Mouse (Mus musculus) kidney, embryonic 16.5 days (tissue): ENCODE results near the gene Nudt8. TPM values are rescaled to one million over a fixed set of nuclear protein-coding genes. Genes with fewer than 3 reads are reported as not detected.

Source experiments
- ATAC-seq: fragments of 200-750 bp; cut with Nextera tagmentation; 2 replicates; pipeline ENCODE4 v1.8.0; 2017; ENCODE audit warnings: moderate TSS enrichment; ENCODE audit not compliant: low FRiP score, low TSS enrichment
- H3K27ac ChIP-seq: fragments of 300-500 bp; sonication (generic); 2 replicates; pipeline ENCODE4 v1.5.1; 2014; ENCODE audit warnings: low read length
- H3K27me3 ChIP-seq: fragments of 300-500 bp; sonication (generic); 2 replicates; pipeline ENCODE4 v1.6.1; 2014; ENCODE audit warnings: low read length, control low read depth, mixed read lengths; ENCODE audit not compliant: insufficient read depth
- H3K36me3 ChIP-seq: fragments of 300-500 bp; sonication (generic); 2 replicates; pipeline ENCODE4 v1.6.1; 2014; ENCODE audit warnings: low read length, control low read depth, mixed read lengths; ENCODE audit not compliant: insufficient read depth
- H3K4me1 ChIP-seq: fragments of 300-500 bp; sonication (generic); 2 replicates; pipeline ENCODE4 v1.6.1; 2014; ENCODE audit warnings: low read length, control low read depth, mixed read lengths; ENCODE audit not compliant: insufficient read depth
- H3K4me2 ChIP-seq: fragments of 300-500 bp; sonication (generic); replicated peaks from 2 replicates; pipeline ENCODE4 v1.6.1; 2014; ENCODE audit warnings: low read depth, low read length
- H3K4me3 ChIP-seq: fragments of 300-500 bp; sonication (generic); 2 replicates; pipeline ENCODE4 v1.5.1; 2014; ENCODE audit warnings: mild to moderate bottlenecking, low read length
- H3K9ac ChIP-seq: fragments of 300-500 bp; sonication (generic); replicated peaks from 2 replicates; pipeline ENCODE4 v1.6.1; 2014; ENCODE audit warnings: low read length
- H3K9me3 ChIP-seq: fragments of 300-500 bp; sonication (generic); 2 replicates; pipeline ENCODE4 v1.6.1; 2016; ENCODE audit warnings: low read length, control low read depth
- WGBS: fragments of 180-500 bp; shearing (Covaris S2); extraction: QIAGEN DNeasy Blood & Tissue Kit; methylation state at CpG from one replicate; pipeline ENCODE4 v1.1.7; 2014; 5-methylcytosine and 5-hydroxymethylcytosine counted together
- polyA plus RNA-seq: library from polyadenylated mRNA; unstranded; fragments of >200 nt; fragmentation: Nextera tagmentation; extraction: Ambion mirVana; gene quantifications from 2 replicates; pipeline ENCODE4 v1.2.1, GENCODE M21; 2015

Gene Nudt8
- polyA plus RNA-seq, 1 experiment from 2014 or later: 39.8 TPM

DNA sequence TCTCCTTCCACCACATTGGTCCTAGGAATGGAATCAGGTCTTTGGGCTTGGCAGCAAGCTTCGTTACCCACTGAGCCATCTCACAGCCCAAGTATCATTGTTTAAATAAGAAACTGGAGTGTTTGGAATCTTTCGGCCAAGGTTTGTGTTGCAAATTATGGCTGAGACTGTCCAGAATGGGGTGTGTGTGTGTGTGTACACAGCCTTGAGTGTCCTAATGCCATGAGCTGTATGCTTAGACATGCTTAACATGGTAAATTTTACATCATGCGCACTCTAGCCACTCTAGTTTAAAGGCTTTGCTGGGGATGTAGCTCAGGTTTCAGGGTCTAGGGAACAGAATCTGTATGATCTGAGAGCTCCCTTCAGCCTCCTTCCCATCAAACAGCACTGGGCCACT lies 4.9 kb upstream of the Nudt8 start:
- Histone ChIP-seq H3K9me3 (no peaks in the 10 kb centered on the region), H3K4me2 (no peak overlapping the region), H3K36me3 (no peaks in the 10 kb centered on the region), H3K27me3 (no peaks in the 10 kb centered on the region), H3K4me1 (peaks cover 32% of the 10 kb centered on the region), H3K4me3 (no peak overlapping the region), H3K27ac (peak overlapping the region; percentile 25; the same call in 1 of the 2 replicates), H3K9ac (no peak overlapping the region)
- WGBS: 64% methylated on average over 3 of the region's 3 CpGs
- ATAC-seq: no peak

DNA sequence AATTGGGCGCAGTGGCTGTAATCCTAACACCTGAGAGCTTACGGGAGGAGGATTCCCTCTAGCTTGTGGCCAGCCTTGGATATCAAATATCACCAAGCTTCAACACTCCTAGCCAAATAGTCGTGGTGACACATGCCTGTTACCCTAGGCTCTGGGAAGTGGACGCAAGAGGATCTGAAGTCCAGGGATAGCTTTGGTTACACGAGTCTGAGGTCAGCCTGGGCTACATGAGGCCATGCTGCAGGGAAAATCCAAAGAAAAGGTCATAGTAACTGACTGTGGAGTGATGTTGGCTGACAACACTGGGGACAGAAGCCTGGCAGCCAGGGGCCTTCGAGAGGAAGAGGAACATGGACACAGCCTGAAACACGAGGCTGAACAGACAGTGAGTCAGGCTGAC lies 4.3 kb upstream of the Nudt8 start:
- Histone ChIP-seq H3K27me3 (no peaks in the 10 kb centered on the region), H3K27ac (no peak overlapping the region), H3K4me2 (no peak overlapping the region), H3K9me3 (no peaks in the 10 kb centered on the region), H3K4me3 (no peak overlapping the region), H3K36me3 (no peaks in the 10 kb centered on the region), H3K9ac (no peak overlapping the region), H3K4me1 (peaks cover 32% of the 10 kb centered on the region)
- 51% methylated on average over 7 of the region's 7 CpGs for WGBS
- ATAC-seq: no peak

DNA sequence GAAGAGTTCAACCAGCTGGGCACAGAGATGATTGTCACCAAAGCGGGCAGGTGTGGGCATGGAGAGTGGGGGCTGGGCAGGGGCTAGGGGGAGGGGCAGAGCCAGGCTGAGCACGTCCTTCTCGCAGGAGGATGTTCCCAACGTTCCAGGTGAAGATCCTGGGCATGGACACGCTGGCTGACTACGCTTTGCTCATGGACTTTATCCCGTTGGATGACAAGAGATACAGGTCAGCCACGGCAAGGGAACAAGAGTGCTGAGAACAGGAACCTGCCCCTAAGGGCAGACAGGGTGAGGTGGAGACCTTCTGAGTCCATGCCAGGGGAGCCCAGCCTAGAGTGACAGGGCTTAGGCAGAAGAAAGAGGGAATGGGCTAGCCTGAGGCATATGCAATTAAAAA lies 3.6 kb upstream of the Nudt8 start:
- WGBS: 71% methylated on average over 8 of the region's 8 CpGs
- Histone ChIP-seq H3K4me1 (peaks cover 39% of the 10 kb centered on the region), H3K9ac (no peak overlapping the region; the same call in 1 of the 2 replicates), H3K27me3 (no peaks in the 10 kb centered on the region), H3K9me3 (no peaks in the 10 kb centered on the region), H3K4me3 (no peak overlapping the region), H3K27ac (no peak overlapping the region), H3K36me3 (no peaks in the 10 kb centered on the region), H3K4me2 (no peak overlapping the region)
- ATAC-seq: no peak

DNA sequence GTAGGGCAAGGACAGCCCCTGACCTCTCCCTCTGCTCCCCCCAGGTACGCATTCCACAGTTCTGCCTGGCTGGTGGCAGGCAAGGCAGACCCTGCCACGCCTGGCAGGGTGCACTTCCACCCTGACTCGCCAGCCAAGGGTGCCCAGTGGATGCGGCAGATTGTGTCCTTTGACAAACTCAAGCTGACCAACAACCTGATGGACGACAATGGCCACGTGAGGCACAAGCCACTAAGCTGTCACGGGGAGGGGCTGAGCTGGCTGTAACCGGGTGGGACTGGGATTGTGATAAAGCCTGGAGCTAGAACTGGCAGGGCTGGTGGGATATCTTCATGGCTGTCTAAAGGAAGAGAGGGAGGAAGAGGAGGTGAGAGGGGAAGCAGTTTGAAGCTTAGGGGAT lies 3.1 kb upstream of the Nudt8 start:
- no peak for ATAC-seq
- Histone ChIP-seq H3K27ac (no peak overlapping the region), H3K27me3 (no peaks in the 10 kb centered on the region), H3K9ac (no peak overlapping the region; the same call in 1 of the 2 replicates), H3K36me3 (no peaks in the 10 kb centered on the region), H3K4me1 (peaks cover 43% of the 10 kb centered on the region), H3K4me3 (no peak overlapping the region), H3K9me3 (no peaks in the 10 kb centered on the region), H3K4me2 (no peak overlapping the region)
- 46% methylated on average over 8 of the region's 8 CpGs for WGBS

DNA sequence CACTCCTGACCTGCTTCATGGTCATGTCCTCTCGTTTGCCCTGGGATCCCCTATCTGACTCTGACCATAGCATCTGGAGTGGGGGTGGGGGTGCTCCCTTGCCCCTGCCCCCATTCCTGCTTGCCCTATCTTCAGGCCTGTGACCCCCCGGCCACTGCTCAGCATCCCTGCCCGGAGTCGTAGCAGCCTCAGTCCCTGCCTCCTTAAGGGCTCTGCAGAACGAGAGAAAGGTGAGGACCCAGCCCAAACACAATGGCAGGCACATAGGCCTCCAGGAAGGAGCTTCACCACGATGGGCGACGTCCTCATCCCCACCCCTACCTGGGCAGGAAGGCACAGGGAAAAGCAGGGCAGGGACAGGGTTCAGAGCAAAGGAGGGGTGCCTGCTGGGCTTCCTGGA lies 2.0 kb upstream of the Nudt8 start:
- Histone ChIP-seq H3K27me3 (no peaks in the 10 kb centered on the region), H3K27ac (no peak overlapping the region), H3K4me3 (no peak overlapping the region), H3K9ac (no peak overlapping the region), H3K4me1 (peaks cover 43% of the 10 kb centered on the region), H3K4me2 (no peak overlapping the region), H3K9me3 (no peaks in the 10 kb centered on the region), H3K36me3 (no peaks in the 10 kb centered on the region)
- WGBS: 62% methylated on average over 8 of the region's 8 CpGs
- ATAC-seq: no peak

DNA sequence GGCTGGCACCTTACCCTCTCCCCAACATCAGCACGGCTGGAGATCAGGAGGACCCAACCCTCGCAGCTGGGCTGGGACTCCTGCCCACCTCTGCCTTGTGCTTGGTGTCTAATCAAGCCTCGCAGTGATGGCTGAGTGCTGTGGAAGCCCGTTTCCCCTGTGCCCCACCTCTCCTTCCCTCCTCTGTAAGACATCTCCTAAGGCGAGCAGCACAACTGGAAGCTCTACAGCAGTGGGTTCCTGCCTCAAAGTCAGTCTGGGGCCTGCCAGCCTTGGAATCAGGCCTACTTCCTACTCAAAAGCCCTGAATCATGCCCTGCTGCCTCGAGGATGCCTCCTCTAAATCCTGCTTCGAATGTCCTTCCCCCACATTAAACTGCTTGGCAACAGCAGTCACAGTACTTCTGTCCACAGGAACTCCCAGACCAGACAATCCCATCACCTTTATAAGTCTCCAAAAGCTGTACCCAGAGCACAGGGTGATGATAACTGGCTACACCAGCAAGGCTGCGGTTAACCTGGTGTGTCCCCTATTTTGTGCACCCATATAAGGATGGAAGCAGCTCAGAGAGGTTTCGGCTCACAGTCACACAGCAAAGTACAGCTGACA lies 1.2 kb upstream of the Nudt8 start:
- 77% methylated on average over 9 of the region's 9 CpGs for WGBS
- ATAC-seq: no peak
- Histone ChIP-seq H3K4me1 (peaks cover 43% of the 10 kb centered on the region), H3K27me3 (no peaks in the 10 kb centered on the region), H3K4me3 (peak overlapping the region; percentile 64; the same call in 1 of the 2 replicates), H3K9ac (peak overlapping the region; percentile 22), H3K36me3 (no peaks in the 10 kb centered on the region), H3K27ac (no peak overlapping the region), H3K9me3 (no peaks in the 10 kb centered on the region), H3K4me2 (peak overlapping the region; percentile 82)

DNA sequence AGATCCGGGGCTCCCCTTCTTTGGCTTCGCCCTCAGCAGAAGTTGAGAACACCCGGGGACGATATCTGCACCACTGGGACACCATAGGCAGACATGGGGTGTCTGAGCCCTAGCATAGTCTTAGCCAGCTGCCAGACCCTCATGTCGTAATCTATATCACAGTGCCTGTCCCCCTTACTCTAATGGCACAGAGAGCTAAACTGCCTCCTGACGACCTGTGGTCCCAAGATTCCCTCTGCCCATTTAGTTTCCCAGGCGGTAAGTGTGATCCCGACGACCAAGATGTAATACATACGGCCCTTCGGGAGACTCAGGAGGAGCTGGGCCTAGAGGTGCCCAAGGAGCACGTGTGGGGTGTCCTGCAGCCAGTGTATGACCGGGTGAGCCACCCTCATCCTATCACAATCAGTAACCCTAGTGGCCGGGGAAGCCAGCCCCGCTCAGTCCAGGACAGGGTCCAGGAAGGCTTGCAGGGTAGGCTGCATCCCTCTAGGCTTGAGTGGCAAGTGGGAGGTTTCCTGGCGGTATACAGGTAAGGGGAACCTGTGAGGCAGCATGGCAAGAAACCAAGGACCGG lies 657 bp downstream of the Nudt8 start:
- H3K27me3 ChIP-seq: no peaks in the 10 kb centered on the region
- ATAC-seq: 0 out of 2 replicates have a peak, but pooled peaks have one; percentile 20

DNA sequence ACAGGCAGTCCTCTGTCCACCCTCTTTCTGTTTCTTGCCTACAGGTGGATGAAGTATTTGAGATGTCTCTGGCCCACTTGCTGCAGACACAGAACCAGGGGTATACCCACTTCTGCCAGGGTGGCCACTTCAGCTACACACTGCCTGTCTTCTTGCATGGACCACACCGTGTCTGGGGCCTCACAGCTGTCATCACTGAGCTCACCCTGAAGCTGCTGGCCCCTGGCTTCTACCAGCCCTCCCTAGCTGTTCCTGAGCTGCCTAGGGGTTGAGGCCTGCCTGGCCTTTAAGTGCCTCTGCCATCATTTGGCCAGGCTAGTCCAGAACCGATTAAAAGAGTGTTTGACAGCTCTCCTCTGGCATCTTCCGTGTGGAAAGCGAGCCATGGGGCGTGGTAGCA lies 1.4 kb downstream of the Nudt8 start:
- no peaks in the 10 kb centered on the region for H3K9me3 ChIP-seq
- H3K4me3 ChIP-seq: no peak overlapping the region
- H3K4me1 ChIP-seq: peaks cover 26% of the 10 kb centered on the region
- WGBS: 76% methylated on average over 5 of the region's 5 CpGs
- no peaks in the 10 kb centered on the region for H3K27me3 ChIP-seq
- H3K36me3 ChIP-seq: peaks cover 11% of the 10 kb centered on the region
- peak overlapping the region; percentile 83; the same call in 1 of the 2 replicates for H3K9ac ChIP-seq
- H3K4me2 ChIP-seq: no peak overlapping the region
- no peak for ATAC-seq
- no peak overlapping the region; the same call in 1 of the 2 replicates for H3K27ac ChIP-seq

More for the DNA sequence above, 657 bp downstream of the Nudt8 start:
- peak overlapping the region; percentile 99 for H3K27ac ChIP-seq
- H3K9me3 ChIP-seq: no peaks in the 10 kb centered on the region
- 11% methylated on average over 17 of the region's 17 CpGs for WGBS
- peak overlapping the region; percentile 64 for H3K4me3 ChIP-seq
- peak overlapping the region; percentile 83 for H3K9ac ChIP-seq
- peak overlapping the region; percentile 82 for H3K4me2 ChIP-seq
- peaks cover 33% of the 10 kb centered on the region for H3K4me1 ChIP-seq
- peaks cover 3% of the 10 kb centered on the region for H3K36me3 ChIP-seq

DNA sequence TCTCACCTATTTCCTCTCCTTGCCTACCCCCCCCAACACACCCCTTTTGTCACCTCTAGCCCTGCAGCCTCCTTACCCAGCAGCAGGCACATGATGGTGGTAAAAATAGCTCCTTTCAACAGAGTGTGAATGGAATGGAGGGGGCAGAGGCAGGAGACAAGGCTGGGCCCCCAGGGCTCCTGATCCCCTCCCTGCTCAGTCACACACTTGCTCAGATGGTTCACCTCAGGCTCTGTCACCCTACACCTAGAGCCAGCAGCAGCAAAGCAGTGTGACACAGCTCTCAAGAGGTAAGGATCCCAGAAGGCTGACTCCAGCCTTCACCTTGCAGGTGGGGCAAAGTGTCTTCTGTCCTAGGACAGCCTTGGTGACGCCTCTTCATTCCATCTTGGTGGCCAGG lies 2.7 kb downstream of the Nudt8 start, which contains the start of gene Doc2g:
TSS of gene Doc2g (plus strand) at position 202 of the 400 bp plus-strand sequence.
- Histone ChIP-seq H3K27ac (no peak within 1 kb of the TSS), H3K36me3 (peaks cover 24% of the 10 kb centered on the region), H3K9ac (no peak within 1 kb of the TSS), H3K4me1 (peaks cover 20% of the 10 kb centered on the region), H3K27me3 (no peaks in the 10 kb centered on the region), H3K9me3 (no peaks in the 10 kb centered on the region), H3K4me3 (no peak within 1 kb of the TSS), H3K4me2 (no peak within 1 kb of the TSS)
- ATAC-seq: no peak
- WGBS: 78% methylated on average over 1 of the region's 1 CpGs

DNA sequence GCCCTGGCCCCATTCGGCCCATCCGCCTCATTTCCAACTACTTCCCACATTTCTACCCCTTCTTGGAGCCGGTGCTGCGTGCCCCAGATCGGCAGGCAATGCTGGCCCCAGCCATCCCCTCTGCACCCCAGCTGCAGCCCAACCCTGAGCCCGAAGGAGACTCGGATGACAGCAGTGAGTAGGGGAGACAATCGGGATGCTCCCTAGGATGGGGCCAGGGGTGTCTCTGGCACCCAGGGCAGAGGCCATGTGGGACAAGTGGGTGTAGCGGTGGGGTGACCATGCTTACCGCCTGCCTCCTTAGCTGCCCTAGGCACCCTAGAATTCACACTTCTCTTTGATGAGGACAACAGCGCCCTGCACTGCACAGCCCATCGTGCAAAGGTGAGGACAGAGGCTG lies 3.3 kb downstream of the Nudt8 start:
- no peak for ATAC-seq
- Histone ChIP-seq H3K4me3 (no peak overlapping the region), H3K4me2 (no peak overlapping the region), H3K36me3 (peaks cover 30% of the 10 kb centered on the region), H3K27me3 (no peaks in the 10 kb centered on the region), H3K4me1 (peaks cover 20% of the 10 kb centered on the region), H3K9me3 (no peaks in the 10 kb centered on the region), H3K27ac (no peak overlapping the region), H3K9ac (no peak overlapping the region)
- 71% methylated on average over 12 of the region's 12 CpGs for WGBS
